Mouse (Mus musculus): Measurements from ENCODE around the gene Nfe2l1. TPM values are rescaled to one million over a fixed set of nuclear protein-coding genes. Genes with fewer than 3 reads are reported as not detected.
"Not testable (repeated sequence)": the region's sequence is repeated elsewhere in the genome, so short reads cannot be mapped to it uniquely, and the experiment has no call there.

Gene Nfe2l1
- polyA plus RNA-seq, 1 experiment from 2014 or later, result 64.8 TPM

DNA sequence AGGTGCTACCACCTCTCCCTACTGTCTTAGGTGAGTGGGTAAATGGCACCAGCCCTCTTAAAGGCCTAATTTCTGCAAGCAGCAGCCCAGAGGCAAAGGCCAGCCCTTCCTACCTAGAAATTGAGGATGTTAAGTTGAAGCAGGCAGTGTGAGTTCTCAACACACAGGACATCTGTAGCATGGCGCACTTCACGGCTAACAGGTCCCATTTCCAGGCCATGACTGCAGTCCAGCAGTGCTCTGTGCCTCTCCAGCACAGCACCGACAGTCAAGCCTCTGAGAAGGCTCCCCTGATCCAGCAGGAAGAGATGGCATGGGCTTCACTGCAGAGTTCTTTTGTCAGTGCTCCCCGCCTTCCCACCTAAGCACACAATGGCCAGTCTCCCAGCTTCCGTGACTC is 12.8 kb downstream of the Nfe2l1 start:
- ATAC-seq, result no peak
- H3K4me2 ChIP-seq (ENCODE audit: low read length), result no peak overlapping the region
- 52% methylated on average over 5 of the region's 5 CpGs for WGBS
- H3K27ac ChIP-seq (ENCODE audit: low read length), result no peak overlapping the region
- H3K4me3 ChIP-seq (replicated peaks; ENCODE audit: low read length), result no peak overlapping the region
- peaks cover 38% of the 10 kb centered on the region for H3K36me3 ChIP-seq (ENCODE audit: control insufficient read depth, insufficient read depth)
- H3K27me3 ChIP-seq (replicated peaks; ENCODE audit: control insufficient read depth, insufficient read depth, low read length), result no peaks in the 10 kb centered on the region
- no peak overlapping the region for H3K9ac ChIP-seq (replicated peaks; ENCODE audit: low read depth, low read length)
- no peaks in the 10 kb centered on the region for H3K4me1 ChIP-seq (replicated peaks; ENCODE audit: control insufficient read depth, insufficient read depth, low read length)
- no peaks in the 10 kb centered on the region for H3K9me3 ChIP-seq (ENCODE audit: control insufficient read depth, low read length)

DNA sequence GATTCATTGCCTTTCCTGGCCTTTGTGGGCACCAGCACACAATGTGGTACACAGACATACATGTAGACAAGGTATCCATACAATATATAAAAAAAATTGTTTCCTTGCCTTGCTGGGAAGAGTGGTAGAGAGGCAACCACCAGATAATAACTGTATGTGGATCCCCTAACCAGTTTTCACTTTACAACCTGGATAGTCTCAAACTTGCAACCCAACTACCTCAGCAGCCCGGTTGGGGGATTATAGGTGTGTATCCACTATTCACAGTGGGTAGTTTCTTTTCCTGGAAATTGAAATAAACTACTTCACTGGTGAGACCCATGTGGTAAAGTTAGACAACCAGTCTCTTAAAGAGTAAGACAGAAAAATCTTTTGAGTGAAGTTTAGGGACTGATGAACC is 13.3 kb downstream of the Nfe2l1 start:
- H3K27ac ChIP-seq (ENCODE audit: low read length), result no peak overlapping the region
- peaks cover 41% of the 10 kb centered on the region for H3K36me3 ChIP-seq (ENCODE audit: control insufficient read depth, insufficient read depth)
- H3K9me3 ChIP-seq (ENCODE audit: control insufficient read depth, low read length), result no peaks in the 10 kb centered on the region
- no peak overlapping the region for H3K4me2 ChIP-seq (ENCODE audit: low read length)
- 87% methylated on average over 1 of the region's 1 CpGs for WGBS
- ATAC-seq, result no peak
- H3K27me3 ChIP-seq (replicated peaks; ENCODE audit: control insufficient read depth, insufficient read depth, low read length), result no peaks in the 10 kb centered on the region
- H3K4me3 ChIP-seq (replicated peaks; ENCODE audit: low read length), result no peak overlapping the region
- H3K9ac ChIP-seq (replicated peaks; ENCODE audit: low read depth, low read length), result no peak overlapping the region
- H3K4me1 ChIP-seq (replicated peaks; ENCODE audit: control insufficient read depth, insufficient read depth, low read length), result no peaks in the 10 kb centered on the region

DNA sequence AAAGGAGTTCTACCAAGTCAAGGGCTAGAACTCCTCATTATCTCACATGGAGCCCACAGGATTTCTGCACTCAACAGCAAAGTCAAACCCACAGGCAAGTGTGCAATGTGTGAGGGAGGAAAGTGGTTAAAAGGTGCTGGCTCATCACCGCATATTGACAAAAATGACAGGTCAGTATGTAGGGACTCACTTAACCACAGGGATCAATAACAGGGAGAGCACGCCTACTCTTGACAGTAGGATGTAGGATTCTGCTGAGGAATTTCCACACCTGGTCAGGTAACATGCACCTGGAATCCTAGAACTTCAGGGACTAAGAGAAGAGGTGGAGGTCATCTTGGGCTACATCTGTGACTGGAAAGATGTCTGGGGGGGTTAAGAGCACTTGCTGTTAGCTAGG is 13.9 kb downstream of the Nfe2l1 start:
- Histone ChIP-seq H3K36me3 (ENCODE audit: control insufficient read depth, insufficient read depth) (peaks cover 35% of the 10 kb centered on the region), H3K4me1 (replicated peaks; ENCODE audit: control insufficient read depth, insufficient read depth, low read length) (no peaks in the 10 kb centered on the region), H3K27me3 (replicated peaks; ENCODE audit: control insufficient read depth, insufficient read depth, low read length) (no peaks in the 10 kb centered on the region), H3K9me3 (ENCODE audit: control insufficient read depth, low read length) (no peaks in the 10 kb centered on the region), H3K27ac (ENCODE audit: low read length) (no peak overlapping the region), H3K9ac (replicated peaks; ENCODE audit: low read depth, low read length) (no peak overlapping the region), H3K4me3 (replicated peaks; ENCODE audit: low read length) (no peak overlapping the region), H3K4me2 (ENCODE audit: low read length) (no peak overlapping the region)
- WGBS, result 98% methylated on average over 2 of the region's 2 CpGs
- no peak for ATAC-seq

DNA sequence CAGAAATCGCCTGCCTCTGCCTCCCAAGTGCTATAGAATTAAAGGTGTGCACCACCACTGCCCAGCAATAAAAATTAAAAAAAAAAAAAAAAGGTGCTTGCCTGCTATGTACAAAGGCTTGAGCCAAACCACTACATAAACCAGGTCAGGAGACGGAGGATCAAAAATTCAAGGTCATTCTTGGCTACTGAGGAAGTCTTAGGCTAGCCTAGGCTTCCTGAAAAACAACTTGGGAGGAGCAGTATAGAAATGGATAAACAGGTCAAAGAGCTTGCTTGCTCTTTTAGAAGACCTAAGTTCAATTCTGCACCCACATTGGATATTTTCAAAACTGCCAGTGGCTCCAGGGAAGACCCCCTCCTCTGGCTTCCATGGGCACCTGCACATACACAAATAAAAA is 15.3 kb downstream of the Nfe2l1 start:
- H3K36me3 ChIP-seq (ENCODE audit: control insufficient read depth, insufficient read depth), result peaks cover 29% of the 10 kb centered on the region
- H3K4me1 ChIP-seq (replicated peaks; ENCODE audit: control insufficient read depth, insufficient read depth, low read length), result no peaks in the 10 kb centered on the region
- H3K4me2 ChIP-seq (ENCODE audit: low read length), result no peak overlapping the region
- H3K9ac ChIP-seq (replicated peaks; ENCODE audit: low read depth, low read length), result no peak overlapping the region
- ATAC-seq, result no peak
- H3K9me3 ChIP-seq (ENCODE audit: control insufficient read depth, low read length), result no peaks in the 10 kb centered on the region
- H3K4me3 ChIP-seq (replicated peaks; ENCODE audit: low read length), result no peak overlapping the region
- no peak overlapping the region for H3K27ac ChIP-seq (ENCODE audit: low read length)
- no peaks in the 10 kb centered on the region for H3K27me3 ChIP-seq (replicated peaks; ENCODE audit: control insufficient read depth, insufficient read depth, low read length)
- WGBS, result 88% methylated on average over 2 of the region's 2 CpGs

DNA sequence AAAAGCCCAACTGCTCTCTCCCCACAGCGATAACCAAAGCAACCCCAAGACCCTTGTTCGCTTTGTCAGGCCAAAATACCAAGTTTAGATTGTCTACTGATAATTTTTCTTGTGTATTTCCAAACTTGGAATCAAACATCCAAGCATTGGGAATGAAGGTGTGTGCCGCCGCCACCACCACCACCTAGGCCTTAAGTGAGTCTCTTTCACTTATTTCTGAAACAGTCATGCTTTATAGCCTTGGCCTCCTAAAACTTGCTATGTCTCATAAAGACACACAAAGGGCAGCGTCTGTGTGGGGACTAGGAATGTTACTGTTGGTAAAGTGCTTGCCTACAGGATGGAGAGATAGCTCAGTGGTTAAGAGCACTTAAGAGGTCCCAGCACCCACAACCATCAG is 15.8 kb downstream of the Nfe2l1 start:
- H3K27me3 ChIP-seq (replicated peaks; ENCODE audit: control insufficient read depth, insufficient read depth, low read length), result no peaks in the 10 kb centered on the region
- H3K36me3 ChIP-seq (ENCODE audit: control insufficient read depth, insufficient read depth), result peaks cover 27% of the 10 kb centered on the region
- H3K4me3 ChIP-seq (replicated peaks; ENCODE audit: low read length), result no peak overlapping the region
- H3K4me2 ChIP-seq (ENCODE audit: low read length), result no peak overlapping the region
- no peaks in the 10 kb centered on the region for H3K4me1 ChIP-seq (replicated peaks; ENCODE audit: control insufficient read depth, insufficient read depth, low read length)
- no peak overlapping the region for H3K27ac ChIP-seq (ENCODE audit: low read length)
- H3K9me3 ChIP-seq (ENCODE audit: control insufficient read depth, low read length), result no peaks in the 10 kb centered on the region
- WGBS, result 95% methylated on average over 5 of the region's 5 CpGs
- no peak overlapping the region for H3K9ac ChIP-seq (replicated peaks; ENCODE audit: low read depth, low read length)
- ATAC-seq, result no peak

DNA sequence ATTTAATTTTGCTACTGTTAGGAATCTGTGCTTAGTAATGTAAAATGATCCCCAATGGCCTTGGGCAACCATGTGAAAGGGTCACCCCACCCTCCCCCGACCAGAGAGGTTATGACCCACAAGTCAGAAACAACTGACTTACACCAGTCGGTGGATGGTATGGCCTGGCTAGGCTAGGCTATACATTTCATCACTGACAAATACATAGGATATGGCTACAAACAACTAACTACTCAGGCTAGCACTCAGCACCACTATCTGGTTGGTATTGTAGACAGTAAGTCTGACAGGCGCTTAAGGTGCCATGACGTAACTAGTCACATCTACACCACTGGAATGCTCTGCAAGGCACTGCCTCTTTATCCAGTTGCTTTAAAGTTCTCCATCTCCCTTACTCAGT is 16.3 kb downstream of the Nfe2l1 start:
- Histone ChIP-seq H3K36me3 (ENCODE audit: control insufficient read depth, insufficient read depth) (peaks cover 31% of the 10 kb centered on the region), H3K4me2 (ENCODE audit: low read length) (no peak overlapping the region), H3K27me3 (replicated peaks; ENCODE audit: control insufficient read depth, insufficient read depth, low read length) (no peaks in the 10 kb centered on the region), H3K9me3 (ENCODE audit: control insufficient read depth, low read length) (no peaks in the 10 kb centered on the region), H3K27ac (ENCODE audit: low read length) (no peak overlapping the region), H3K9ac (replicated peaks; ENCODE audit: low read depth, low read length) (no peak overlapping the region), H3K4me1 (replicated peaks; ENCODE audit: control insufficient read depth, insufficient read depth, low read length) (no peaks in the 10 kb centered on the region), H3K4me3 (replicated peaks; ENCODE audit: low read length) (no peak overlapping the region)
- ATAC-seq, result no peak
- 90% methylated on average over 4 of the region's 4 CpGs for whole genome bisulfite sequencing

GRCm38 (mm10) chr11:96811188-96811587 is 18.6 kb downstream of the Nfe2l1 start:
- not testable (repeated sequence) for H3K4me2 ChIP-seq (ENCODE audit: low read length); H3K27me3 ChIP-seq (replicated peaks; ENCODE audit: control insufficient read depth, insufficient read depth, low read length); H3K4me1 ChIP-seq (replicated peaks; ENCODE audit: control insufficient read depth, insufficient read depth, low read length); H3K9me3 ChIP-seq (ENCODE audit: control insufficient read depth, low read length); H3K9ac ChIP-seq (replicated peaks; ENCODE audit: low read depth, low read length); H3K27ac ChIP-seq (ENCODE audit: low read length); ATAC-seq; H3K4me3 ChIP-seq (replicated peaks; ENCODE audit: low read length)
- H3K36me3 ChIP-seq (ENCODE audit: control insufficient read depth, insufficient read depth), result peaks cover 27% of the 10 kb centered on the region
- 81% methylated on average over 1 of the region's 1 CpGs for WGBS

DNA sequence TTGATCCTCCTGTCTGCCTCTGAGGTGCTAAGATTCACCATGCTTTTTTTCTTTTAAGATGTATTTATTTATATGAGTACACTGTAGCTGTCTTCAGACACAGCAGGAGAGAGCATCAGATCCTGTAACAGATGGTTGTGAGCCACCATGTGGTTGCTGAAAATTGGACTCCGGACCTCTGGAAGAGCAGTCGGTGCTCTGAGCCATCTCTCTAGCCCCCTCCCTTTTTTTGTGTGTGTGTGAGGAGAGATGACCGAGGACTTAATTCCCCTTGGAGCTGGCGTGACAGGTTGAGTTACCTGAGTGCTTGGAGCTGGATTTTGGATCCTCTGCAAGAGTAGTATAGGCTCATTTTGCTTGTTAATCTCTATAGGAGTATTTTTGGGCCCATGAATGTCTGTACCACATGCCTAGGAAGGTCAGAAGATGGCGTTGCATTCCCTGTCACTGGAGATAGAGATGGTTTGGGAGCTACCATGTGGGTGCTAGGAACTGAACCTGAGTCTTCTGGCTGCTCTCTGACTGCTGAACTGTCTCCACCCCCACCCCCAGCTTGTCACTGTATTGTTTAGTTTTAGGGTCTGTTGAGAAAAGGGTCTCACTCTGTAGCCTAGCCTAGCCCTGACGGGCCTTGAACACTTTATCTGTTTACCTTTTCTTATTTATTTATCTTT is 20.1 kb downstream of the Nfe2l1 start:
- Histone ChIP-seq H3K9me3 (ENCODE audit: control insufficient read depth, low read length) (no peaks in the 10 kb centered on the region), H3K4me1 (replicated peaks; ENCODE audit: control insufficient read depth, insufficient read depth, low read length) (no peaks in the 10 kb centered on the region), H3K4me3 (replicated peaks; ENCODE audit: low read length) (no peak overlapping the region), H3K27me3 (replicated peaks; ENCODE audit: control insufficient read depth, insufficient read depth, low read length) (no peaks in the 10 kb centered on the region), H3K27ac (ENCODE audit: low read length) (no peak overlapping the region), H3K9ac (replicated peaks; ENCODE audit: low read depth, low read length) (no peak overlapping the region), H3K36me3 (ENCODE audit: control insufficient read depth, insufficient read depth) (peaks cover 29% of the 10 kb centered on the region), H3K4me2 (ENCODE audit: low read length) (no peak overlapping the region)
- WGBS, result 90% methylated on average over 6 of the region's 6 CpGs
- ATAC-seq, result no peak

DNA sequence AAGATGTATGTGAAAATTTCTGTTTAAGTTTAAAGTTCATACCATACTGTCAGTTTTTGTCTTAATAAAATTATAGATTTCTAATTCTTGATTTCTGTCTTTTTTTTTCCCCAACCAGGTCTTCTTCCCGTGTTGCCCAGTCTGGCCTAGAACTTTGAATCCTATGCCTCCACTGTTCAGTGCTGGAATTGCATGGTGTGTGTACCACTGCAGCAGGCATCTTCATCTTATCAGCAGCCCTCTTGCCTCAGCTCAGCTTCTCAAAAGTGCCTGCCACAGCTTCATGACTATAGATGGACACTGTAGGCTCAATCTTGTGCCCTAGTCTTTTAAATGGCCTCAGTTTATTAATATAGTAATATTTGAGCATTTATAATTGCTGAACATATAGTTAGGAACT is 21.7 kb downstream of the Nfe2l1 start:
- WGBS, result 36% methylated on average over 1 of the region's 1 CpGs
- H3K9me3 ChIP-seq (ENCODE audit: control insufficient read depth, low read length), result no peaks in the 10 kb centered on the region
- no peak for ATAC-seq

GRCm38 (mm10) chr11:96805606-96806005 is 24.2 kb downstream of the Nfe2l1 start:
- Histone ChIP-seq H3K9me3 (ENCODE audit: control insufficient read depth, low read length) (no peaks in the 10 kb centered on the region), H3K4me3 (replicated peaks; ENCODE audit: low read length) (no peak overlapping the region), H3K27ac (ENCODE audit: low read length) (no peak overlapping the region), H3K27me3 (replicated peaks; ENCODE audit: control insufficient read depth, insufficient read depth, low read length) (no peaks in the 10 kb centered on the region), H3K36me3 (ENCODE audit: control insufficient read depth, insufficient read depth) (peaks cover 38% of the 10 kb centered on the region), H3K4me2 (ENCODE audit: low read length) (no peak overlapping the region), H3K4me1 (replicated peaks; ENCODE audit: control insufficient read depth, insufficient read depth, low read length) (no peaks in the 10 kb centered on the region), H3K9ac (replicated peaks; ENCODE audit: low read depth, low read length) (no peak overlapping the region)
- WGBS, result 92% methylated on average over 5 of the region's 5 CpGs
- no peak for ATAC-seq

More for the DNA sequence above, 21.7 kb downstream of the Nfe2l1 start:
- Histone ChIP-seq H3K4me3 (replicated peaks; ENCODE audit: low read length) (no peak overlapping the region), H3K27ac (ENCODE audit: low read length) (no peak overlapping the region), H3K36me3 (ENCODE audit: control insufficient read depth, insufficient read depth) (peaks cover 39% of the 10 kb centered on the region), H3K4me2 (ENCODE audit: low read length) (no peak overlapping the region), H3K9ac (replicated peaks; ENCODE audit: low read depth, low read length) (no peak overlapping the region), H3K27me3 (replicated peaks; ENCODE audit: control insufficient read depth, insufficient read depth, low read length) (no peaks in the 10 kb centered on the region), H3K4me1 (replicated peaks; ENCODE audit: control insufficient read depth, insufficient read depth, low read length) (no peaks in the 10 kb centered on the region)

Measured in forebrain, embryonic 16.5 days (tissue).